ENCODE assay signal across 8 mouse cellular contexts in the genomic region with DNA sequence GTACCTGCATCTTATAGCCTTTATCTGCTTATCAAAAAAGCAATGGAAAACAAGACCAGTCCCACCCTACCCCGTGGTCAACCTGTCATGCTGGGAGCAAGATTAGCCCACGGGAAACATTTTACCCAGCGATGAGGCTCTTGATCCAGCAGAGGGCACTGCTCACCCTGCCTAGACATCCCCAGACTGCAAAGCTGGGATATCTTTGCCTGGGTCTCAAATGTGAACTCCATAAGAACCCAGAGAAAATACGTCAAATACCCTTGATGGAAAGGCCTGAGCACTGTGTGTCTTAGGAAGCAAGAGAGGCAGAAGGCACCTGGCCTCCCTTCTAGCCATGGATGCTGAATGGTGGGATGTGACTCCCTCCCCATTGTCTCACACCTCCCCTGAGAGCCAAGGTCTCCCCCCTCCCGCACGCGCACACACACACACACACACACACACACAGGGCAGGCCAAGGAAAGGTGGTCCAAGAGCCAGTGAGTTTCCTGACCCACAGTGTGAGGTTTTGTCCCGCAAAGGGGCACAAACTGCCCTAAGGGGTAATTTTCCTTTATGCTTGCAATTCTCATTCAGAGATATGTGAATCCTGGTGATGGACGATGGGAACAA.
DNase-seq lines count a peak whose midpoint lies in the region; ATAC-seq lines count a peak whose summit lies in the region.

No protein-coding gene starts in this region.

- H3K9ac ChIP-seq in intestine, embryonic 14.5 days (ENCODE audit: low read length), result no peak overlapping the region
- H3K9ac ChIP-seq in intestine, embryonic 16.5 days (ENCODE audit: low read depth, low read length), result no peak overlapping the region
- H3K9ac ChIP-seq in forebrain, embryonic 13.5 days, result no peak overlapping the region

- no peaks in the 10 kb centered on the region for H3K36me3 ChIP-seq in intestine, embryonic 14.5 days (ENCODE audit: control insufficient read depth, insufficient read depth, low read length)
- H3K36me3 ChIP-seq in intestine, embryonic 16.5 days (ENCODE audit: control insufficient read depth, insufficient read depth, low read length), result no peaks in the 10 kb centered on the region
- no peaks in the 10 kb centered on the region for H3K36me3 ChIP-seq in forebrain, embryonic 13.5 days (ENCODE audit: poor library complexity, severe bottlenecking)

- peak overlapping the region; percentile 27; the same call in 1 of the 2 replicates for H3K27ac ChIP-seq in intestine, embryonic 14.5 days (ENCODE audit: low read depth)
- no peak overlapping the region for H3K27ac ChIP-seq in intestine, embryonic 16.5 days (ENCODE audit: low read length)
- no peak overlapping the region for H3K27ac ChIP-seq in forebrain, embryonic 13.5 days

- WGBS in intestine, embryonic 14.5 days, result 57% methylated on average over 9 of the region's 9 CpGs
- WGBS in intestine, embryonic 16.5 days, result 45% methylated on average over 9 of the region's 9 CpGs
- WGBS in forebrain, embryonic 13.5 days, result 38% methylated on average over 9 of the region's 9 CpGs

- peak; percentile 80 for DNase-seq in intestine, embryonic 14.5 days (ENCODE audit: low spot score)
- DNase-seq in layer of hippocampus, postnatal 14 days (ENCODE audit: low spot score in 2 of 2), result peak; percentile 55 to 81
- peak; percentile 62 for DNase-seq in lung, postnatal 25 days (ENCODE audit: low spot score)
- DNase-seq in right cerebral cortex, postnatal 10 days (ENCODE audit: low spot score in 2 of 2), result peak; percentile 64 to 76

- no peaks in the 10 kb centered on the region for H3K9me3 ChIP-seq in intestine, embryonic 14.5 days (ENCODE audit: control insufficient read depth, low read length)
- no peaks in the 10 kb centered on the region for H3K9me3 ChIP-seq in intestine, embryonic 16.5 days (ENCODE audit: control insufficient read depth, low read length)
- H3K9me3 ChIP-seq in forebrain, embryonic 13.5 days (replicated peaks), result no peaks in the 10 kb centered on the region

- H3K4me2 ChIP-seq in intestine, embryonic 14.5 days (ENCODE audit: low read length), result no peak overlapping the region
- no peak overlapping the region for H3K4me2 ChIP-seq in intestine, embryonic 16.5 days (ENCODE audit: low read depth, low read length)
- H3K4me2 ChIP-seq in forebrain, embryonic 13.5 days, result no peak overlapping the region

- H3K27me3 ChIP-seq in intestine, embryonic 14.5 days (replicated peaks; ENCODE audit: control insufficient read depth, insufficient read depth, low read length), result no peaks in the 10 kb centered on the region
- H3K27me3 ChIP-seq in intestine, embryonic 16.5 days (replicated peaks; ENCODE audit: control insufficient read depth, insufficient read depth, low read length), result no peaks in the 10 kb centered on the region
- no peaks in the 10 kb centered on the region for H3K27me3 ChIP-seq in forebrain, embryonic 13.5 days

- no peak overlapping the region for H3K4me3 ChIP-seq in intestine, embryonic 14.5 days (ENCODE audit: low read depth, low read length)
- no peak overlapping the region for H3K4me3 ChIP-seq in intestine, embryonic 16.5 days (ENCODE audit: low read length)
- no peak overlapping the region for H3K4me3 ChIP-seq in forebrain, embryonic 13.5 days

- peaks cover 56% of the 10 kb centered on the region for H3K4me1 ChIP-seq in intestine, embryonic 14.5 days (replicated peaks; ENCODE audit: control insufficient read depth, insufficient read depth, low read length)
- peaks cover 58% of the 10 kb centered on the region for H3K4me1 ChIP-seq in intestine, embryonic 16.5 days (ENCODE audit: control insufficient read depth, insufficient read depth, low read length)
- H3K4me1 ChIP-seq in forebrain, embryonic 13.5 days, result peaks cover 41% of the 10 kb centered on the region

- no peak; the same call in 1 of the 2 replicates for ATAC-seq in intestine, embryonic 14.5 days (replicated peaks; ENCODE audit: low FRiP score, low TSS enrichment, low read depth)
- ATAC-seq in intestine, embryonic 16.5 days, result no peak
- ATAC-seq in cerebellum, adult (ENCODE audit: insufficient number of reproducible peaks, low FRiP score, low TSS enrichment), result peak; percentile 65
- peak; percentile 81 for ATAC-seq in forebrain, embryonic 13.5 days
- ATAC-seq in hematopoietic stem cell, adult 5-6 weeks (replicated peaks in 1 of 2; ENCODE audit: insufficient read depth in 1 of 2, low FRiP score in 2 of 2, low TSS enrichment in 1 of 2, low read depth in 1 of 2, poor library complexity in 2 of 2, severe bottlenecking in 2 of 2), result peak; percentile 73 to 75; a peak in 3 of 4 replicates

Comparison
In these comparisons a context has a peak if more than half of its experiments do, and no peak if none do; other contexts are left out.
1. ATAC-seq: peak in cerebellum, adult (single experiment), forebrain, embryonic 13.5 days (single experiment) and hematopoietic stem cell, adult 5-6 weeks (2 of 2); none in intestine, embryonic 14.5 days (single experiment) and intestine, embryonic 16.5 days (single experiment).
2. Peak in every context shown above with its lines, with median percentiles within 50 percentile points of each other: DNase-seq.